Mouse (Mus musculus) telencephalon, adult 2 months (tissue): ENCODE results near the gene Sun1.
A peak's percentile ranks its signal among the peaks of the same experiment; 100 is the strongest.

Experiments used
- DNase-seq: peaks from one replicate; pipeline ENCODE4 v3.0.0-alpha.2; 2011; ENCODE audit warnings: low read depth, low spot score

The Sun1 gene

DNA sequence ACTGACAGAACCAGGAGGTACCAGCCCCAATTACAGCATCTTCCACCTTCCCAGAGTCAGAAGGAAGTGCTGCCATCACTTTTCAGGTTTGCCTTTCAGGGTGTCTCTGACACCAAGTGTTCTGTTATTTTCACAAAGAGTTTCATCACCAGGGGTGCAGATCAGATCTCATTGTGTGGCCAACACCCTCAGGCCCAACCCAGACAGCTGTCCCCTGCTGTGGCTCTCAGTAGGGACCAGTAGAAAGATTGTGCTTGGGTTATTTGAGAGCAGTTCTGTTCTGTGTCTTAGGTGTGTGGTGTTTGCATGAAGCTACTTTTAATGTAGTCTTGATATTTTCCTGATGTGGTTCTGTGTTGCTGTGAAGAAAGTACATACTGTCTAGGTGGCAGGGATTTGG, 7.7 kb downstream of the Sun1 start:
- DNase-seq, result no peak

DNA sequence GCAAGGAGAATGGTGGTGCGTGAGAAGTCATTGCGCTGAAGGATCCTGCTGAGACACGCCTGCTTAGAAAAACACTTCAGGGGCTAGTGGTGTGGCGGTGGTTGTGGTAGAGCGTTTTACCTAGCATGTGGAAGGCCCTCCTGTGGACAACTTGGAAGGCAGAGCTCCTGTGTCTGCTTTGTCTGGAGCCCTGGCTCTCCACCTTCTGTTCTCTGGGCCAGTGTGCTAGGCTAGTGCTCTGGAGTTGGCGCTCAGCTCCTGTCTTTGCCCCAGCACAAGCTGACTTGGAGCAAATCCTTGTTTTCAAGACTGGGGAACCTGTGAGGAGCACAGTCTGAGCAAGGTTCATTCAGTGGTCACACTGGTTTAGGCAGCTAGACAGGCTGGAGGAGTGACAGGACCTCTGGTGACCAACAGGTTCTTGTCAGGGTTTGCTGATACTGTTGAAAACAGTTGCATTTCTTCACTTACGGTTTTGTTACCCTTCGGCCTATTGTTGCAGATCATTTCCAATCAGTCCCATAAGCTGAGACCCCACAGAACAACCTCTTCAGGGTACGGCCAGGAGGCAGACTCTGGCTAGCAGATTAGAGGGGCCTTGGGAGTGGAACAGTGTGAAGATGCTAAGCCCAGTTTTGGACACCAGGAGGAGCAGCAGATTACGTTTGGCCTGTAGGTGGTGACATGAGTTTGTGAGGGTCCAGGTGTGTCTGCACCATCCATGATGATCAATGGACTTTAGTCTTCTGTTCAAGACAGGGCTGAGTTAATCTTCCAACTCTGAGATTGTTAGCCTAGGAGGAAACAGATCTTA, 8.6 kb downstream of the Sun1 start:
- no peak for DNase-seq

- no peak for DNase-seq
These were observed 9.2 kb downstream of the Sun1 start for GRCm38 (mm10) chr5:139209685-139210026.

DNA sequence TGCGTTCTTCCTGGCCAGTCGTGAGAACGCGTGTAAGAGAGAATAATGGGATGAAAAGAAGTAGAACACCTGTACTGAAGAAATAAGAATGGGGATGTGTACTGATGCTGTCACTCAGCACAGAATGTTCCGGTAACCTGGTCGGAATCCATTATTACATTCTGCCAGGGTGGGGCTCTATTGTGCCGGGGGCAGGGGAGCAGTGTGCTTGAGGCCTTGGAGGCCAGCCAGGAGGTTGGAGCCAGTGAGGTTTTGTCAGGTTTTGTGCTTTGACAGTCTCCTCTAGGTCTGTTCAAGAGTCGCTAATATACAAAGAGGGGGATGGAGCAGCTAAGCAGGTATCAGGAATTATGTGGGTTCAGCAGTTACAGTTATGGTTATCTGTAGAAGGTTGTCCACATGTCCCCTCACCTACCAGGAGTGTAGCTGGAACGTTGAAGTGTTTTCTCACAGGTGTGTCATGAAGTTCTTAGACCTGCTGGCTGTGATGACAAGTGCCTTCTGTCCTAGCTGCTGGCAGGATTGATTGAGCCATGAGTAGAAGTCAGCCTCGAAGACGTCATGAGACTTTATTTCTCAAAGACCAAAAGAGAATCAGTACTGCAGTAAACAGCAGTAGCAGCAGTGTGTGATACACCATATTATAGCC, 11.4 kb downstream of the Sun1 start:
- no peak for DNase-seq

DNA sequence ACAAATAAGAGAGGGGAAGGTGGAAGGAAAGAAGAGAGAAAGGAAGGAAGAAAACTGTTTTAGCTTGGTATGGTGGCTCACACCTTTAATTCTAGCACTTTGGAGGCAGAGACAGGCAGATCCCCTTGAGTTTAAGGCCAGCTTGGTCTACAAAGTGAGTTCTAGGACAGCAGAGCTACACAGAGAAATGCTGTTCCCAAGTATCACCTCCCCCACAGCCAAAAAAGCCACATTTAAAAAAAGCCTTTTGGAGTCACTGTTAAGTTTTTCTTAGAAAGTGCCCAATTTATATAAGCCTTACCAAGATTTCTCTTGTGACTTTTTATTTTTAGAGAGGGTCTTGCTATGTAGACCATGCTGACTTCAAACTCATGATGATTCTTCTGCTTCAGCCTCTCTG, 13.9 kb downstream of the Sun1 start:
- DNase-seq, result peak; percentile 74

DNA sequence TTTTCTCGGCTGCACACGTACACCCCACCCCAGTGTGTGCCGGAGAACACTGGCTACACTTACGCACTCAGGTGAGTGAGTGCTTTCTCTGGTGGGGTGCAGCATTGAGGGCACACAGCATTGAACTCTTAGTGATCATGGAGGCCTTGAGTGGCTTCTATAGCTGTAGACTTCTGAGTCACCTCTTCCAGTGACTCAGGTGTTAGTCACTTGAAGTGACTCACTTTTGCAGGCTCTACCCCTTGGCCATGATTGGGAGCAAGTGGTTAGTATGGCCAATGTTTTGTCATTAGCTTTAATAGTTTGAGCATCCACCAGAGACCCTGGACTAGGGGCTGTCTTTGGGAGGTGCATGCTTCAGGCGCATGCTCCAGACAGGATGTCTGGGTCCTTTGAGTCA, 14.7 kb downstream of the Sun1 start:
- DNase-seq, result no peak

DNA sequence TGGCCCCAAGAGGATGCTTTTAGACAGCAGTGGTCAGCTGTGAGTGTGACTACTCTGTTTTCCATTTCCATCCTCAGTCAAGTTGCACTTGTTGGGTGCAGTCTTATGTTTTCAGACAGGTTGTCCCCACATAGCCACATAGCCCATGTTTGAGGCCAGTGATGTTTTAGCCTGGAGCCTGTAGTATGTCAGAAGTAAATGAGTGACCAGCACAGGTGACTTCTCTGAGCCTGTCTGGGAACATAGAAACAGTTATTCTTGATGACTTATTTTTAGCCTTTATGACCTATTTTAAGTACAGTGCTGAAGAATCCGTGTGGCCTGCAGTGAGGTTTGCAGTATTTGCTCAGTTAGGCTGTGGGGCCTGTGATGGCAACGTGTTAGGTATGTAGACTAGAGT, 15.7 kb downstream of the Sun1 start:
- DNase-seq, result no peak

DNA sequence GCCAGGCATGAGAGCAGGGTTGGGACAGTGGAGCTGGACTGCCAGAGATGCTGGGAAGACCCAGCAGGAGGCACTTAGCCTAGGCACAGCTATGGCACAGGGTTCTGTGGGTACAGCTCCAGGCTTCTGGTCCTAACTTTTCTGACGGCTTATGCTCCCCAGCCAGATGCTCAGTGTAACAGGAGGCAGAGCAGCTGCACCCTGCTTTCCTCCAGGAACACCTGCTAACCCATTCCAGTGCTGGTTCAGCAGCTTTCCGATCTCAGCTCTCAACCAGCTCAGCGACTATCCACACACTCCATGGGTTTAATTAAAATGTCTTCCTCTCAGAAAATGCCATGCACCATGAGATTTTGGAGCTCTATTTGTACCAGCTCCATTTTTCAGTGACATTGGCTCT, 16.3 kb downstream of the Sun1 start:
- DNase-seq, result no peak

DNA sequence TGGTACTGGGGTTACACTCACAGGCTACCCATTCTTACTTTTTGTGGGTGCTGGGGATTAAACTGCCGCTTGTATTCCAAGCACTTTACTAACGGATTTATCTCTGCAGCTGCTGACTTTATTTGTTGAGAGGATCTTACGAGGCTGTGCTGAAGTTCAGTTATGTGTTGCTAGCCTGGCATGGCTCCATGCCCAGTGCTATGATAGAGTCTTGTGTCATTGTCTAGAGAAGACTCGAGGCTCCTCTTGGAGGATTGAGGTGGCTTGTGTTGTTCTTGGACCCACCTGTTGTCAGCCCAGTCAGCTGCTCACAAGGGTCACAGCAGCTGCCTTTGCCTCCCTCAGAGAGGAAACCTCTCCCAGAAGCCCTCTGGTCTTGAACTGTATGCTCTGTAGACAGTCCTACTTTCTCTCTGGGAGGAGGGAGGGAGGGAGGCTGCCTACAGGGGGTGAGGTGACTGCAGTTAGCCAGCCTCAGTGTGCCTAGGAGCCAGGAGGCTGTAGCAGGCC, 19.6 kb downstream of the Sun1 start:
- DNase-seq, result no peak

DNA sequence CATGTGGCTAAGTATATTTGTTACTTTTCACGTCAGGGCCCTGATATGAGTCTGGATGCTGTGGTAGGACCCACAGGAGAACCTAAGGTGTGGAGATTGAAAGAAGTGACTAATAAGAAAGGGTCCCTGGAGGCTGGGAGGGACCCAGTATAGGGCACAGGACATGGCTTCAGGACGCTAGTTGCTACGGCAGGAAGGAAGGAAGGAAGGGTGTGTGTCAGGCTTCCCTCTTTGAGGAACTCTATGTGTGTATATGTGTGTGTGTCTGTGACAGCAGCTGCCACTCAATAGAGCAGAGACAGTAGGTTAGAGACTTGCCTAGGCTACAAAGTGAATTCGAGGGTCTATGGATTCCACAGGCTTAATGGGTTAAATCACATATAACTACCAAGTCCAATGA, 20.2 kb downstream of the Sun1 start:
- no peak for DNase-seq

GRCm38 (mm10) chr5:139223331-139223730, 22.9 kb downstream of the Sun1 start:
- DNase-seq, result no peak

DNA sequence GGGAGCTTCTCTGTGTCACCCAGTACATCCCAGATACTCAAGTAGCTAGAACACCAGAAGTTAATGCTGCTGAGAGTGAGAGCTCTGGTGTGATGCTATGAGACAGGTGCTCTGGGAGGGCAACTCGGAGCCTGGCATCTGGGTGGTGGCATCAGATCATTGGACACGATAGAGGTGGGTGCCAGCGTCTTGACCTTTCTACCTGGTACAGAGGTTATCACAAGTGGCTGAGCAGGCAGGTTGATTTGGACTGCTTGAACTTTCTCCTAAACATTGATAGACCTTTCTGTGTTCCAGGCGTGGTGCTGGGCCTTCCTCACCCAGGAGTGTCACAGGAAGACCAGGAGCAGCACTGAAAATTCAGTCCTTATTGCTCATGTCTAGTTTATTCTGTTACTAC, 26.8 kb downstream of the Sun1 start:
- DNase-seq, result no peak

GRCm38 (mm10) chr5:139227645-139228044, 27.2 kb downstream of the Sun1 start:
- DNase-seq, result no peak

- no peak for DNase-seq
These were observed 27.9 kb downstream of the Sun1 start for GRCm38 (mm10) chr5:139228318-139228717.

DNA sequence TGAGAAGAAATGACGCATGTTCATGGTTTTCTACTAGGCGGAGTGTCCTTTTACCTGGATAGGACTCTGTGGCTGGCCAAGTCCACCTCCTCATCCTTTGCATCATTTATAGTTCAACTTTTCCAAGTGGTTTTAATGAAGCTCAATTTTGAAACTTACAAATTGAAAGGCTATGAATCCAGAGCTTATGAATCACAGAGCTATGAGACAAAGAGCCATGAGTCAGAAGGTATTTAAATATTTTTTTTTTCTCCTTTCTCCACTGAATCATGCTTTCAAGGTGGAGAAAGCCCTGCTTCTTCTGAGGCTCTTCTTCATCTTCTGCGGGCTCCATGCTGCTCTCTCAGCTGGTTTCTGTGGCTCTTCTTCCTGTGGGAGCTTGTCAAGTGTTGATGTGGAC, 29.3 kb downstream of the Sun1 start:
- DNase-seq, result peak; percentile 28

- no peak for DNase-seq
These were observed 31.6 kb downstream of the Sun1 start for GRCm38 (mm10) chr5:139232083-139232482.

DNA sequence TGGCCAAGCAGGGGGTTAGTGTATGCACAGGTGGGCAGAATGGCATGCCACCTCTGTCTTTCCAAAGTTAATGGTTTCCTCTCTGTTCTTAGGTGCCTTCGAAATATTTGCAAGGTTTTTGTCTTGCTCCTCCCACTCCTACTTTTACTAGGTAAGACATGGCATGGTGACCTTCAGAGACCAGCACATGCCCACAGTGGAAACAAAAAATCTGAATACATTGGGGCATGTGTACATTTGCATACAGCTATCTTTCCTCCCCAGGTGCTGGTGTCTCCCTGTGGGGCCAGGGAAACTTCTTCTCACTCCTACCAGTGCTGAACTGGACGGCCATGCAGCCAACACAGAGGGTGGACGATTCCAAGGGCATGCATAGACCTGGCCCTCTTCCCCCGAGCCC, 34.0 kb downstream of the Sun1 start:
- DNase-seq, result no peak

- DNase-seq, result no peak
These were observed 37.0 kb downstream of the Sun1 start for GRCm38 (mm10) chr5:139237436-139237835.

GRCm38 (mm10) chr5:139241022-139241761, 40.8 kb downstream of the Sun1 start:
- no peak for DNase-seq

- no peak for DNase-seq
These were observed 42.9 kb downstream of the Sun1 start for GRCm38 (mm10) chr5:139243384-139243783.

GRCm38 (mm10) chr5:139247767-139248166, 47.3 kb downstream of the Sun1 start:
- no peak for DNase-seq

- DNase-seq, result no peak
These were observed 48.4 kb downstream of the Sun1 start for GRCm38 (mm10) chr5:139248846-139249245.

DNA sequence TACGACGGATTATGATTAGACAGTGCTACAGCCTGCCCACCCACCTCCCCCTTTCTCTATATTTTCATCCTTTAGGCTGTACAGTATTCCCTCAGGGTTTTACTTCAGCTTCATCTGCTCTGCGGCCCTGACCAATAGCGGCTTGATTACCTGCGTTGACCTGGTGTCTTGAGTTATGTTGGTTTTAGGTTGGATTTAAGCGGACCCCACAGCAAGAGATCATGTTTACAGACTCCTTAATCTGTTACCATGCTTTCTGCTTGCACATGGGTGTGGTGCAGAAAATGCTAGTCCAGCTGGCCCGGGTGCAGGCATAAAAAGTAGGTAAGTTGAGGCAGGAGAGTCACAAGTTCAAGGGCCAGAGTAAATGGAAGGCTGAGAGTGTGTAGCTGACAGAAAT, 50.8 kb downstream of the Sun1 start:
- DNase-seq, result no peak
